Mouse (Mus musculus) stomach, postnatal 0 days (tissue): ENCODE data around the gene Olfr13.

Experiments used
- CTCF ChIP-seq: IDR thresholded peaks from 2 replicates; pipeline ENCODE4 v1.5.1; 2016; ENCODE audit warnings: antibody characterized with exemption, low read depth, mild to moderate bottlenecking, moderate library complexity
- EP300 ChIP-seq: optimal IDR thresholded peaks from 2 replicates; pipeline ENCODE3; 2016; ENCODE audit warnings: antibody characterized with exemption

GRCm38 (mm10) chr6:43190986-43191385, 19.0 kb downstream of the Olfr13 start:
- TF ChIP-seq CTCF (no peak), EP300 (no peak)
